Mouse (Mus musculus) liver, adult 10 weeks (tissue): ENCODE measurements around the gene Svs6. TPM values are rescaled to one million over a fixed set of nuclear protein-coding genes. Genes with fewer than 3 reads are reported as not detected.

Experiments used
- polyA plus RNA-seq: library from polyadenylated mRNA; stranded (reverse); fragments of 350-450 nt; fragmentation: Illumina TruSeq; extraction: RNeasy Lipid Tissue Mini Kit (QIAGEN cat#74804); gene quantifications from one replicate; pipeline ENCODE4 v1.2.3, GENCODE M21; 2014; ENCODE audit warnings: low read depth, low replicate concordance

Gene Svs6
- polyA plus RNA-seq, result not detected

DNA sequence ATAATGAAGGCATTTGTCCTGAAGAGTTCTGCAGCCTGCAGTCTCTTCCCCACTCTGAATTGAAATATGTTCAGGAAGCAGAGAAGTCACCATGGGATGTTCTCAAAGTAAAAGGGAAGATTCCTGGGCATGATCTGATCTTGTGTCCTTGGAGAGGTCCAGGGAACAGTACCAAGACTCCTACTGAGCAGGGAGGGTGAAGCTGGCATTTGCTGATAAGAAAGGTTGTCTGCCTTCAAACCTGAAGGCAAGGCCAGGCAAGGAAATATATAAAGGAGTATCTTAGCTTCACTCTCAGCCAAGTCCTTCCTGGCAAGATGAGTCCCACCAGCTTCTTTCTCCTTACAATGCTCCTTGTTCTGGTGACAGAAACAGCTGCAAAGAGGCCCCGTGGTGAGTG lies at the start of gene Svs6:
TSS of gene Svs6 (plus strand) at position 301 of the 400 bp plus-strand sequence.

DNA sequence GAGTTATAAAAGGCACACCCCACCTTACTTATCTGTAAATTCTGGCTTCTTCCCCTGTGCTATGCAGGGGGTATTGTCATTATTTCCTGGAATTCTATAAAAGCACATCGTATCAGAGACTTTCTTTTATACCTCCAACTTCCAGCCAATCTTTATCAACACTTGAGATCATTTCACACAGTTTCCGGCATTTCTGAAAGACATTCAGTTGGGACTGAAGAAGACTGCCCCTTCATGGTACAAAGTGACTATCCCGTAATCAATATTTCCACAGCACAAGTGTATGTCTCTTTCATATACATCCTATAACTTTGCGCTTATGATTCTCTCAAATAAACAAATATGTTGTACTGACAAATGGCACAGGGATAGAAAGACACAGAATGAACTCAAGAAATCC lies 38.2 kb upstream of the Svs6 start, which contains the start of gene Svs4:
TSS of gene Svs4 (minus strand) at position 101 of the 400 bp plus-strand sequence.

DNA sequence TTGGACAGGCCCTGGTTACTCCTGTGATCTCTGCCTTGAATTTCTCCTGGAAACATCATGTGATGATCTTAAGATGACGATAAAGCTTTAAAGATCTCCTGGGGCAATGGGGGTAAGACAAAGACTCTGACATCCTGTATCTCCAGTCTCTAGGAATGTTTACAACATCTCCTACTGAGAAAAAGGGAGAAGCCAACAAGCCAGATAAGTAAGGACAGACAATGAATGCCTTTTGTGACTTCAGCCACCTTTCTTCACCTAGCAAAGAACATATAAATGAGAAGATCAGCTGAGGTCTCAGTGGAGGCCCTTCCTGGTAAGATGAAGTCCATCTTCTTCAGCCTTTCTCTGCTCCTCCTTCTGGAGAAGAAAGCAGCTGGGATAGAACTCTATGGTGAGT lies 27.6 kb upstream of the Svs6 start, which contains the start of gene Svs3a:
TSS of gene Svs3a (plus strand) at position 301 of the 400 bp plus-strand sequence.

DNA sequence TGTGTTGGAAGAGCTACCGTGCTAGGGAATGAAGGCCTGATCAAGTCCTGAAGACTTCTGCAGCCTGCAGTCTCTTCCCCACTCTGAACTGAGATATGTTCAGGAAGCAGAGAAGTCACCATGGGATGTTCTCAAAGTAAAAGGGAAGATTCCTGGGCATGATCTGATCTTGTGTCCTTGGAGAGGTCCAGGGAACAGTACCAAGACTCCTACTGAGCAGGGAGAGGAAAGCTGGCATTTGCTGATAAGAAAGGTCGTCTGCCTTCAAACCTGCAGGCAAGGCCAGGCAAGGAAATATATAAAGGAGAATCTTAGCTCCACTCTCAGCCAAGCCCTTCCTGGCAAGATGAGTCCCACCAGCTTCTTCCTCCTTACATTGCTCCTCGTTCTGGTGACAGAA lies 15.9 kb downstream of the Svs6 start, which contains the start of gene Svs5:
TSS of gene Svs5 (plus strand) at position 301 of the 400 bp plus-strand sequence.

Other genes with a start within 250 kb of the Svs6 start
- gene Stk4, start 246.4 kb upstream of the Svs6 start, polyA plus RNA-seq, result 24.6 TPM
- 3.7 TPM for gene Tomm34, start 245.6 kb upstream of the Svs6 start, polyA plus RNA-seq
- gene Kcns1, start 145.6 kb upstream of the Svs6 start, polyA plus RNA-seq, result not detected
- not detected for gene Wfdc5, start 134.0 kb upstream of the Svs6 start, polyA plus RNA-seq
- gene Wfdc12, start 126.1 kb upstream of the Svs6 start, polyA plus RNA-seq, result not detected
- gene Wfdc15a, start 116.6 kb upstream of the Svs6 start, polyA plus RNA-seq, result not detected
- gene Wfdc15b, start 95.1 kb upstream of the Svs6 start, polyA plus RNA-seq, result not detected
- not detected for gene Svs2, start 78.3 kb upstream of the Svs6 start, polyA plus RNA-seq
- not detected for gene Svs3b, start 60.1 kb upstream of the Svs6 start, polyA plus RNA-seq
- not detected for gene Svs4, start 38.3 kb upstream of the Svs6 start, polyA plus RNA-seq
- not detected for gene Svs3a, start 27.5 kb upstream of the Svs6 start, polyA plus RNA-seq
- not detected for gene Svs5, start 16.0 kb downstream of the Svs6 start, polyA plus RNA-seq
- 0.66 TPM for gene Slpi, start 72.3 kb downstream of the Svs6 start, polyA plus RNA-seq
- not detected for gene Rbpjl, start 86.4 kb downstream of the Svs6 start, polyA plus RNA-seq
- gene Matn4, start 88.4 kb downstream of the Svs6 start, polyA plus RNA-seq, result not detected
- 223 TPM for gene Sdc4, start 127.1 kb downstream of the Svs6 start, polyA plus RNA-seq
- gene Sys1, start 140.2 kb downstream of the Svs6 start, polyA plus RNA-seq, result 7.8 TPM
- gene Gm20458, start 144.2 kb downstream of the Svs6 start, polyA plus RNA-seq, result not detected
- gene Trp53tg5, start 157.0 kb downstream of the Svs6 start, polyA plus RNA-seq, result not detected
- 2.1 TPM for gene Dbndd2, start 169.4 kb downstream of the Svs6 start, polyA plus RNA-seq
- gene Pigt, start 180.8 kb downstream of the Svs6 start, polyA plus RNA-seq, result 7.5 TPM
- not detected for gene Wfdc2, start 245.7 kb downstream of the Svs6 start, polyA plus RNA-seq